Mouse (Mus musculus): ENCODE data around the gene C1ra. TPM values are rescaled to one million over a fixed set of nuclear protein-coding genes. Genes with fewer than 3 reads are reported as not detected.
"Not testable (repeated sequence)": the region's sequence is repeated elsewhere in the genome, so short reads cannot be mapped to it uniquely, and the experiment has no call there.

The C1ra gene
- polyA plus RNA-seq, 1 experiment from 2014 or later: 0.31 TPM

GRCm38 (mm10) chr6:124476796-124477195, 35.4 kb upstream of the C1ra start:
- no peak for ATAC-seq (ENCODE audit: low FRiP score)
- 87% methylated on average over 11 of the region's 11 CpGs for WGBS

GRCm38 (mm10) chr6:124477221-124477655, 35.0 kb upstream of the C1ra start:
- no peaks in the 10 kb centered on the region for H3K27me3 ChIP-seq (replicated peaks)
- H3K4me1 ChIP-seq: no peaks in the 10 kb centered on the region
- no peaks in the 10 kb centered on the region for H3K9me3 ChIP-seq (replicated peaks)
- H3K4me2 ChIP-seq: no peak overlapping the region
- no peak for ATAC-seq (ENCODE audit: low FRiP score)
- no peak overlapping the region for H3K27ac ChIP-seq (replicated peaks)
- H3K36me3 ChIP-seq: no peaks in the 10 kb centered on the region
- H3K9ac ChIP-seq (replicated peaks): no peak overlapping the region
- 77% methylated on average over 5 of the region's 5 CpGs for WGBS
- no peak overlapping the region for H3K4me3 ChIP-seq (replicated peaks)

More at GRCm38 (mm10) chr6:124476796-124477195, 35.4 kb upstream of the C1ra start:
- Histone ChIP-seq H3K9me3 (replicated peaks) (no peaks in the 10 kb centered on the region), H3K4me3 (replicated peaks) (no peak overlapping the region), H3K4me2 (no peak overlapping the region), H3K27ac (replicated peaks) (no peak overlapping the region), H3K27me3 (replicated peaks) (no peaks in the 10 kb centered on the region), H3K9ac (replicated peaks) (no peak overlapping the region), H3K4me1 (no peaks in the 10 kb centered on the region), H3K36me3 (no peaks in the 10 kb centered on the region)

GRCm38 (mm10) chr6:124477922-124478651, 34.1 kb upstream of the C1ra start:
- no peak overlapping the region for H3K27ac ChIP-seq (replicated peaks)
- no peaks in the 10 kb centered on the region for H3K36me3 ChIP-seq
- H3K9me3 ChIP-seq (replicated peaks): no peaks in the 10 kb centered on the region
- H3K9ac ChIP-seq (replicated peaks): no peak overlapping the region
- 78% methylated on average over 17 of the region's 17 CpGs for WGBS
- H3K4me3 ChIP-seq (replicated peaks): no peak overlapping the region
- no peak overlapping the region for H3K4me2 ChIP-seq
- no peaks in the 10 kb centered on the region for H3K27me3 ChIP-seq (replicated peaks)
- no peaks in the 10 kb centered on the region for H3K4me1 ChIP-seq
- no peak for ATAC-seq (ENCODE audit: low FRiP score)

DNA sequence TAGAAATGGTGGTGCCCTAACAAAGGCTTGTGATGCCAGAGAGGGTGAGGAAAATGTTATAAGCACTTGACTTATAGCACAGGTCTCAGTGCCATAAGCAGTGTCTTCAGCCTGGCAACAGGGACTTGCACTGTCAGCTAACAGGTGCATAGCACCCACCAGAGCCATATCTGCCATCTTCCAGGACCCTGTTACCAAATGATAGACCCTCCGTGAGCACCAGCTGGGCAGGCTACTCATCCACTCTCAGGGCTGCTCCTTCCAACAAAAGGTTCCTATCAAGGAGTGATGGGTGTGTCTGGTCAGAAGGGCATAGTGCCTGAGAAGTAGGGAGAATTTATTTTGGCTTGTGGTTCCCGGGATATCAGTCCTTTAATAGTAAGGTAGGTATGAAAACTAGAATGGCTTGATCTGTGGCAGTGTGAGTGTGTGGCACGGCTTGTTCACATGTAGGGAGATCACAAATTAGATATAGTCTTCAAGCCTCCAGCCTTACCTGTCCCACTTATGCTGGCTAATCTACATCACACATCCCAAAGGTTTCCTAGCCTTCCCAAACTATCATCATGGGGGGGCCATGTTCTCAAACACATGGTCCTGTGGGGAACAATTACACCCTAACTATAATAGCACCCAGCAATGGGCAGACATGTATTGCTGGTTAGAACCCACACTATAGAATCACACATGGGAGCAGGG, 33.2 kb upstream of the C1ra start:
- Histone ChIP-seq H3K9me3 (replicated peaks) (no peaks in the 10 kb centered on the region), H3K4me2 (no peak overlapping the region), H3K9ac (replicated peaks) (no peak overlapping the region), H3K36me3 (no peaks in the 10 kb centered on the region), H3K4me3 (replicated peaks) (no peak overlapping the region), H3K27ac (replicated peaks) (no peak overlapping the region), H3K4me1 (no peaks in the 10 kb centered on the region), H3K27me3 (replicated peaks) (no peaks in the 10 kb centered on the region)
- WGBS: 89% methylated on average over 3 of the region's 3 CpGs
- no peak for ATAC-seq (ENCODE audit: low FRiP score)

DNA sequence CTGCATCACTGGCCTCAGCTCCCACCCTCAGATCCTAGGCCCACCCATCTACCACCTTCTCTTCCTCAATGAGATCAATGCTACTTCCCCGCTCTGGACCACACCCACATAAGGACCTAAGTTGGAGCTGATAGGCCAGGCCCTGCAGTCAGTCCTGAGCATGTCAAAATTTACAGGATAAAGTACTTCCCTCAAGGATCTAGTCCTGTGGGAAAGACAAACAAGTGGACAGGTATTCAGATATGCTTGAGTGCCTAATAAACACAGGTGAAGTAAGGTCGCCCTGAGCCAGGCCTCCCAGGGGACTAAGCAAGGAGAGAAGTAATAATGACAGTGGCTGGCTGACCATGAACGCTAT, 32.7 kb upstream of the C1ra start:
- no peak overlapping the region for H3K27ac ChIP-seq (replicated peaks)
- H3K27me3 ChIP-seq (replicated peaks): no peaks in the 10 kb centered on the region
- no peaks in the 10 kb centered on the region for H3K4me1 ChIP-seq
- no peaks in the 10 kb centered on the region for H3K9me3 ChIP-seq (replicated peaks)
- no peak overlapping the region for H3K4me3 ChIP-seq (replicated peaks)
- no peak for ATAC-seq (ENCODE audit: low FRiP score)
- H3K9ac ChIP-seq (replicated peaks): no peak overlapping the region
- no peaks in the 10 kb centered on the region for H3K36me3 ChIP-seq
- no peak overlapping the region for H3K4me2 ChIP-seq
- 86% methylated on average over 3 of the region's 3 CpGs for WGBS

GRCm38 (mm10) chr6:124480295-124480694, 31.9 kb upstream of the C1ra start:
- no peaks in the 10 kb centered on the region for H3K9me3 ChIP-seq (replicated peaks)
- ATAC-seq (ENCODE audit: low FRiP score): peak; percentile 48
- no peak overlapping the region for H3K4me3 ChIP-seq (replicated peaks)
- 58% methylated on average over 4 of the region's 4 CpGs for WGBS
- H3K36me3 ChIP-seq: no peaks in the 10 kb centered on the region
- H3K4me2 ChIP-seq: no peak overlapping the region
- no peak overlapping the region for H3K9ac ChIP-seq (replicated peaks)
- no peaks in the 10 kb centered on the region for H3K27me3 ChIP-seq (replicated peaks)
- no peaks in the 10 kb centered on the region; the same call in 1 of the 2 replicates for H3K4me1 ChIP-seq
- no peak overlapping the region for H3K27ac ChIP-seq (replicated peaks)

- H3K4me1 ChIP-seq: no peaks in the 10 kb centered on the region; the same call in 1 of the 2 replicates
- H3K4me3 ChIP-seq (replicated peaks): no peak overlapping the region
- no peak overlapping the region for H3K27ac ChIP-seq (replicated peaks)
- H3K9ac ChIP-seq (replicated peaks): no peak overlapping the region
- no peaks in the 10 kb centered on the region for H3K27me3 ChIP-seq (replicated peaks)
- ATAC-seq (ENCODE audit: low FRiP score): no peak
- H3K36me3 ChIP-seq: no peaks in the 10 kb centered on the region
- no peaks in the 10 kb centered on the region for H3K9me3 ChIP-seq (replicated peaks)
- no peak overlapping the region for H3K4me2 ChIP-seq
- WGBS: 29% methylated on average over 6 of the region's 6 CpGs
These were observed 30.6 kb upstream of the C1ra start for GRCm38 (mm10) chr6:124481571-124481970.

- H3K9ac ChIP-seq (replicated peaks); H3K9me3 ChIP-seq (replicated peaks); H3K36me3 ChIP-seq; ATAC-seq (ENCODE audit: low FRiP score); H3K27ac ChIP-seq (replicated peaks); H3K4me2 ChIP-seq; H3K4me1 ChIP-seq; H3K4me3 ChIP-seq (replicated peaks); H3K27me3 ChIP-seq (replicated peaks): not testable (repeated sequence)
- WGBS: 88% methylated on average over 3 of the region's 3 CpGs
These were observed 28.4 kb upstream of the C1ra start for GRCm38 (mm10) chr6:124483831-124484230.

DNA sequence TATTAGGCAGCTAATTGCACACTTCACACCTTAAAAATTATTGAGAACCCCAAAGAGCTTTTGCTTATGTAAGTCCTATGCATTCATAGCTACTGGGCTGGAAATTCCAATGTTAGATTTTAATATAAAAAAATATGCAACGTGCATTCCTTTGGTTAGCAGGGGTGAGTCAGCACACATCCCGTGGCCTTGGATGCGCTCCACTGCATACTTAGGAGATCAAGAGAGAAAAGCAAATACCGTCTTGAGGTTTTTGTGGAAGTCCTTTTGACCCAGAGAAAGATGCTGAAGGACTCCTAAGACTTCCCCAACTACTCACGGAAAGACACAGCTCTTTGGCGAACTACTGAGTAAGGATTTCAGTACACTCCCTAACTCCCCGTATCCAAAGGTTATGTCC, 27.4 kb upstream of the C1ra start:
- Histone ChIP-seq H3K9me3 (replicated peaks) (no peaks in the 10 kb centered on the region), H3K36me3 (no peaks in the 10 kb centered on the region), H3K4me2 (peak overlapping the region; percentile 52), H3K27me3 (replicated peaks) (no peaks in the 10 kb centered on the region), H3K9ac (replicated peaks) (no peak overlapping the region), H3K4me3 (replicated peaks) (0 out of 2 replicates have a peak overlapping the region, but pooled peaks have one; percentile 33), H3K27ac (replicated peaks) (no peak overlapping the region; the same call in 1 of the 2 replicates), H3K4me1 (no peaks in the 10 kb centered on the region; the same call in 1 of the 2 replicates)
- 83% methylated on average over 7 of the region's 7 CpGs for WGBS
- ATAC-seq (ENCODE audit: low FRiP score): no peak; the same call in 1 of the 2 replicates

DNA sequence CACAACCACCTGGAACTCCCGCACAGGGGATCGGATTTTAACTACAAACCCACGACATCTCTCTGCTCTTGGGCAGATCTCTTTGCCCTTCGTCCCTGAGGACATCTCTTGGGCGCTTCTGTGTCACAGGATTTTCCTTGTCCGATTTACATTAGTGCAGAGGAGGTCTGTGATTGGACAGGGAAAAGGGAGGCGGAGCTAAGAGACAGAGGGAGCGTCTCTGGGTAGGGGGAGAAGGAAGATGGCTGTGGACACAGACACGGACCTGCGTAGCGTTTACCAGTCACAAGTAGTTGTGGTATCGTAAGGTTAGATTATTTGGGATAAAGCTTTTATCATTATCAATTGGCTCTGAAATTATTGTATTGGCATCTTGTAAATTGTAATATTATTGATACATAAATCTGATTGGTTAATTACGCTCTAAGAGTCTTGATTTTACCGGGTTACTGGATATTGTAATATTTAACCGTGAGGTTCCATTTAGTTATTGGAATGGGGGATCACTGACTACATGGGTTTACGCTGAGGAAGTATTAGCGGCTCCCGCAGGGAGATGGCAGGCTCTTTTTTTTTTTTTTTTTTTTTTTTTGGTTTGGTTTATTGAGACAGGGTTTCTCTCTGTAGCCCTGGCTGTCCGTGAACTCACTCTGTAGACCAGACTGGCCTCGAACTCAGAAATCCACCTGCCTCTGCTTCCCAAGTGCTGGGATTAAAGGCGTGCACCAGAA, 26.6 kb upstream of the C1ra start:
- Histone ChIP-seq H3K4me2 (peak overlapping the region; percentile 52), H3K9me3 (replicated peaks) (no peaks in the 10 kb centered on the region), H3K27me3 (replicated peaks) (no peaks in the 10 kb centered on the region), H3K9ac (replicated peaks) (no peak overlapping the region), H3K36me3 (no peaks in the 10 kb centered on the region), H3K4me3 (replicated peaks) (peak overlapping the region; percentile 33), H3K27ac (replicated peaks) (no peak overlapping the region; the same call in 1 of the 2 replicates), H3K4me1 (no peaks in the 10 kb centered on the region; the same call in 1 of the 2 replicates)
- WGBS: 30% methylated on average over 21 of the region's 21 CpGs
- peak; percentile 92 for ATAC-seq (ENCODE audit: low FRiP score)

DNA sequence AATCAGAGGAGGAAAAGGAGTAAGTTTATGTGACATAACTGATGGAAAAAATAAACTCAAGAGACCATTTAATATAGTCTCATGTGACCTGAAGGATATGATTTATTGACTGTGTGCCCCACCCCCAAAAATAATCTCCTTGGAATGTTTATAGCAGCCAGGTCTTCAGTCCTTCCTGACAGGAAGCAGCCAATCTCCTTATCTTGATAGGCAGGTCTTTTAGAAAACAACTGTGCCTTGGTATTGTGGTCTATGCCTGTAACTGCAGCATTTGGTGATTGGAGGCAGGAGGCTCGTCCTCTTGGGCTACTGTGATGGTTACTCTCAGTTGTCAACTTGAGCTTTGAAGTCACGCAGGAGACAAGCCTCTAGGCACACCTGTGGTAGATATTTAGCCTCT, 24.7 kb upstream of the C1ra start:
- Histone ChIP-seq H3K27ac (replicated peaks) (no peak overlapping the region), H3K4me2 (no peak overlapping the region), H3K36me3 (no peaks in the 10 kb centered on the region), H3K9me3 (replicated peaks) (no peaks in the 10 kb centered on the region), H3K4me1 (no peaks in the 10 kb centered on the region; the same call in 1 of the 2 replicates), H3K4me3 (replicated peaks) (no peak overlapping the region), H3K9ac (replicated peaks) (no peak overlapping the region), H3K27me3 (replicated peaks) (no peaks in the 10 kb centered on the region)
- WGBS: 63% methylated on average over 2 of the region's 2 CpGs
- no peak for ATAC-seq (ENCODE audit: low FRiP score)
